Mouse (Mus musculus): ENCODE measurements around the gene Nhlrc2.
"Not testable (repeated sequence)": the region's sequence is repeated elsewhere in the genome, so short reads cannot be mapped to it uniquely, and the experiment has no call there.

Nhlrc2 gene

DNA sequence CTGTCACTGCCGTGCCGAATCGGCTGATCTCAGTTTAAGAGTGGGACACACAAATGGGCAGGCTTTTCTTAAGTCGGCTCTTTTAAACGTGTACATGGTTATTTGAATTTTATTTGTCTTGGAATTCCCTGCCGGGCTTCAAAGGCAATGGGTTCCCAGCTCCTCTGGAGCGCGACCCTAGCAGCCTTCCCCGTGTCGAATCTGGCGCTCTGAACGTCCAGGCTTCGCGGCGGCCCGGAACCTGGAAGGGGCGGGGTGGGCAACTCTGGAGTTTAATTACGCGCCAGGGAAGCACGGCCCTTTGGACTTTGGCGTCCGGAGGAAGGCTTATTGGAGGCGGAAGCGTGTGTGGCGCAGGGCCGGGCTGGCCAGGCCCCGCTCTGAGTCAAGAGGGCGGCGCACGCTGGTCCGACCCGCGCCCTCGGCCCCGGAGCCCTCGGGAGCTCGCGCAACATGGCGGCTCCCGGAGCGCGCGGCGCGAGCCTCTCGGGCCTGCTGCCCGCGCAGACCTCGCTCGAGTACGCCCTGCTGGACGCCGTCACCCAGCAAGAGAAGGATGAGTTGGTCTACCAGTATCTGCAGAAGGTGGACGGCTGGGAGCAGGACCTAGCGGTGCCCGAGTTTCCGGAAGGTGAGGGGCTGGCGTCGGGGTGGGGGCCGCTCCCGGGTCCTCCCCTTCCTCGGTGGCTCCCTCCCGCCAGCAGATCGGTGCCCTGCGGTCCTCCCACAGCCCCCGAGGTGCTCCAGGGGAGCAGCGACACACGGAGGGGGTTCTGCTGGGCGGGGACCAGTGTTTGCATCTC, at the start of gene Nhlrc2:
Gene Nhlrc2 (plus strand): TSS at position 32 of the 803 bp plus-strand sequence.
- DNase-seq (ENCODE audit: low spot score), result peak; percentile 82

GRCm38 (mm10) chr19:56503069-56503468, 45.0 kb upstream of the Nhlrc2 start:
- DNase-seq (ENCODE audit: low spot score), result not testable (repeated sequence)

DNA sequence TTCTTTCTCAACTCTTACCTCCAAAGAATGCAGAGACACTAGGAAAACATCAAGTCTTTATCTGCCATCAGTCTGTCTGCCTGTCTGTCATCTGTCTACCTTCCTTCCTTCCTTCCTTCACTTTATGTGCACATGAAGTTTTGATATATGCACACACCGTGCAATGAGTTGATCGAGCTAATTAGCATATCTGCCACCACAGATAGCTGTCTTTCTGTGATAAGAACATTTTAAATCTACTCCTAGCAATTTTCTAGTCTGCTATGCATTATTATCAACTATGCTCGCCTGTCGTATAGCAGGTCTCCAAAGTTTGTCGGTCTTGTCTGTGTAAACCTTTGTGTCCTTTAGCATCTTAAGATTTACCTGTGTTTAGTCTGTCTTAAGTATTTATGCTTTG, 44.5 kb upstream of the Nhlrc2 start:
- DNase-seq (ENCODE audit: low spot score), result not testable (repeated sequence)

- DNase-seq (ENCODE audit: low spot score), result not testable (repeated sequence)
Observed at GRCm38 (mm10) chr19:56511207-56511606, 36.9 kb upstream of the Nhlrc2 start.

DNA sequence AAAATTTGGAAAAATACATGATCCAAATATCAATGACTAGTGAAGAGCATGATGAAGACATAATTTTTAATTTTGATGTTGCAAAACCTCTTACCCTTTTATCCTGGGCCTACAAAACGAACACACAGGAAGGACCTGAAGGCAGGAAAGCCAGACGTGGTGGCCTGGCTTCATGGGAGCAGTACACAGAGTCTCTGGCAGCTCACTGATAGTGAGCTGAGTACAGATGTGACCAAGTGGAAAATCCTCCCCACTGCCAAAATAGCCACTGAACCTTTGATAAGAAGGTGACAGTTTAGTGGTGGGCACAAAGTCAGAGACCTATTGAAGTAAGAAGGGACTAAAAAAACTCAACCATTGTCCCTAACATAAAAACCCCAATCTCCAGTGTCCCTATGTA, 34.5 kb upstream of the Nhlrc2 start:
- not testable (repeated sequence) for DNase-seq (ENCODE audit: low spot score)

DNA sequence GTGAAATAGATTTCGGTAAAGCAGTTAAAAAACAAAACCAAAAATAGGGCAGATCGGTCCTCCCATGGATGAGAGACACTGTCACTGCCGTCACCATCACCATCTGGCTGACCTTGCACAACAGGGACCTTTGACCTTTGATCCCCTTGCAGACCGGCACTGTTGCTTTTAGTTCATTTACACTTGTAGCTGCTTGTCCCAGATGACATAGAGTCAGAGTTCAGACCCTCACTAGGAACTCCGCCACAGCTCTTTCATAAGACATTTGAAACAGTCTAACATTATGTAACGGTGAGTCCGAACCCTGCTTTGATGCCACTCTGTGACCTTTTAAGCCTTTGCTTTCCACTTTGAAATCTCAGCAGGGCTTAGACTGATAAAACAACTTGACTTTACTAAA, 28.7 kb upstream of the Nhlrc2 start:
- not testable (repeated sequence) for DNase-seq (ENCODE audit: low spot score)

DNA sequence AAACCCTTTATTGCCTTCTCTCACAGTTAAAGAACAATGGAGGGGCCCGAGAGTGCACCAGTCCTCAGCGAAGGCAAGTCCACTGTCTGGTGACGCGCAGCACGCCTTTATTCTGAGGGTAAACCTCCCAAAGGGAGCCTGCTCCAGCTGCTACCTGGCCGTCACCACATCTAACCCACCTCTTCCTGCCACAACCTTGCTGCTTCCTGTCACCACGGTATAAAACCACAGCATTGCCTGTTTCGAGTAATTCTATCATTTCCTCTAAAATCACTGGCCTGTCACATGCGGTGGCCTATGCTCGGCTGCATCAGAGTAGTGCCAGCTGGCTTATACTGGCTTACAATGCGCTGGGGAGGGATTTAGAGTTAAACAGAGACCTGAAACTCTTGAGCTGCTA, 17.5 kb upstream of the Nhlrc2 start:
- not testable (repeated sequence) for DNase-seq (ENCODE audit: low spot score)

DNA sequence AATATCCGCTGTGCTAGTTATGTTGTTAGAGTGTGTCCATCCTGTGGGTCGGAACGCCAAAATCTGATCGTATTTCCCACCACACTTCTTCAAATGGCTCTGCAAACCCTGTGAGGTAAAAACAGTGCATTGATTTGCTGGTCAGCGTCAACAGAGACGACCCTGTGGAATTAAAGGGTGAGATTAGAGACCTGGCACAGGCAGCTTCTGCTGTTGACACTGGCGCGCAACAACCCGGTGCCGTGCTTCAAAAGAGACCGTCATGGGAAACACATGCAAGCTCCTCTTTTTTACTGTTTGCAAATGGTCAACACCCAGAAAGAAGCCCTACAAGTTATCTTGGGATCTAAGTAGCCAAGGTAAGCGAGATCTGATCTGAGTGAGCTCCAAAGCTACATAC, 16.8 kb upstream of the Nhlrc2 start:
- no peak for DNase-seq (ENCODE audit: low spot score)

- DNase-seq (ENCODE audit: low spot score), result no peak
Observed at GRCm38 (mm10) chr19:56533291-56534071, 14.6 kb upstream of the Nhlrc2 start.

DNA sequence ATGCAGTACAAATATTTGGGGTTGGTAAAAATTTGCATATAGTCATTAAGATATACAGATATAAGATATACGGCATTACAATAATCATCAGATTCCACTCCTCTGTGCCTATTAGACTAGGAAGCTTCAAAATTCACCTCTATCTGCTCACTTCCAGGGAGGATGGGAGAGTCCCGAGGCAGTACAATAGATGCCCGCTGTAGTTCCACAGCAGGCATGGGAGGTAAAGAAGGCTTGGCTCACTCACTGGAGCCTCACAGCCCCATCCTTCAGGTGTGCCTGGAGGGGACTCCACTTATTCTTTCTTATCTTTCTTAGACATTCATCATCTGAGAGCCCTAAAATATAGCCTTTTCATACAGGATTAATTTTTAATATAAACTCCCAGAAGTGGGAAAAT, 13.7 kb upstream of the Nhlrc2 start:
- no peak for DNase-seq (ENCODE audit: low spot score)

DNA sequence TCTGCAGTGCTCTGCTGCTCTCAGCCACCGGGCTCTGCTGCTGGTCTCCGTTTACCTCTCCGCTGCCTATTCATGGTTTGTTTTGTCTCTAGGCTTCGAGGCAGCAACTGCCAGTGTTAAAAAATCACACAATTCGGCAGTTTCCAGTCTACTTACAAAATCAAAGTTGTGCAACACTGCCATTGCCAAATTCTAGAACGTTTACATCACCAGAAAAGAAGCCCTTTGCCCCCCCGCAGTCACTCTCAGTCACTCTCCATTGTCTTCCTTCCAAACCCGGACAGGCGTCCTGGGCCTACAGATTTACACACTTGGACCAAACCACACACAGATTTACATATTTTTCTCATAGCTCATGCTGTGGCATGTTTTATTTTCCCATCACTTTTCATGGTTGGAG, 13.0 kb upstream of the Nhlrc2 start:
- DNase-seq (ENCODE audit: low spot score), result no peak

GRCm38 (mm10) chr19:56535765-56536164, 12.3 kb upstream of the Nhlrc2 start:
- DNase-seq (ENCODE audit: low spot score), result no peak

DNA sequence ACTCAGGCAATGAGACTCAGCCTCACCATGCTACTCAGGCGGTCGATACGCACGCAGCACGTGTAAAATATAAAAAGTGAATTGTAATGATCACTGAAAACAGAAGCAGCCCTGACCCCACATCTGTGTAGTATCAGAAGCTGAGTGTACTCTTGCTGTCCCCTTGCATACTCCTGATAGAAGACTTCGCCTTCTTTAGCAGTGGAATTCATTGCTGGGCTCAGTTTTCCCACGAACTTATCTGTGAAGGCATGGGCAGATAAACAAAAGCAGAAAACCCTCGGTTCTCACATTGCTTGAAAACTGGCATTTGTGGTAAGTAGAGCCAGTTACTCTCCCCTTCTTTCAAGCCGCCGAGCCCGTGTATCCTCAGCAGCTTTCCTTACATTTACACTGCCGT, 4.7 kb upstream of the Nhlrc2 start:
- DNase-seq (ENCODE audit: low spot score), result no peak

- no peak for DNase-seq (ENCODE audit: low spot score)
Observed at GRCm38 (mm10) chr19:56544681-56545388, 3.2 kb upstream of the Nhlrc2 start.

GRCm38 (mm10) chr19:56546031-56546430, 2.0 kb upstream of the Nhlrc2 start:
- DNase-seq (ENCODE audit: low spot score), result no peak

DNA sequence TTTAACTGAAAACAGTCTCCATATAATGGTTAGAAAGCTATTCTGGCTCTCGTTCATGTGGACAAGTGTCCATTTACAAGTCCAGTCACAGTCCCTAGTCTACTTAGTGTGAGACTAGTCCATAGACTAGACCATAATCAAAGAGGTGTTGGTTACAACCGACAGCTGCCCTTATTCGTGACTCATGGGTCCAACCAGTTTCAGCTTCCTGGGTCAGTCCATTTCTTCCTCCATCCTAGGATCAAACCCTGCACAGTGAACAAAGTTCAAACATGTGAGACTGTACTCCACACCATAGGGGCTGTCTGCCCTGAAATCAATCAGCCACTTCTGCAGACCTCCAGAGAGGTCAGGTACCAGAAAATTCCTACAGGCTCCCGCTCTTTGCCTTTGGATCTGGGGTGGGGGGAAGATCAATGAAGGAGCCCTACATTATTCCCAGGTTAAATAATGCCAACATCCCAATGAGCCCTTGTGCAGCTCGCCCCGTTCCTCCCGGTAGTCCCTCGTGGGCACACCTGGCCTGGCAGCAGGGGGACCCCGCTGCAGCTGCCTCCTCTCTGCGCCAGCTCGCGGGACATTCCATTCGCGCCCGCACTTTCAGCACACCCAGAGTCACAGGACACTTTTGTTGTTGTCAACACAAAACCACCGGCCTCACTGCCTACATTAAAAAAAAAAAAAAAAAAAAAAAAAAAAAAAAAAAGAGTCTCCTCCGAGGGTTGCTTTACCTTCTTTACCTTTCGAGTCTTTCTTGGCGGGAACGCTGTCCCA, 418 bp upstream of the Nhlrc2 start, which contains the start of gene Dclre1a:
Gene Dclre1a (minus strand): TSS at position 767 of the 774 bp plus-strand sequence.
- peak; percentile 44 for DNase-seq (ENCODE audit: low spot score)

DNA sequence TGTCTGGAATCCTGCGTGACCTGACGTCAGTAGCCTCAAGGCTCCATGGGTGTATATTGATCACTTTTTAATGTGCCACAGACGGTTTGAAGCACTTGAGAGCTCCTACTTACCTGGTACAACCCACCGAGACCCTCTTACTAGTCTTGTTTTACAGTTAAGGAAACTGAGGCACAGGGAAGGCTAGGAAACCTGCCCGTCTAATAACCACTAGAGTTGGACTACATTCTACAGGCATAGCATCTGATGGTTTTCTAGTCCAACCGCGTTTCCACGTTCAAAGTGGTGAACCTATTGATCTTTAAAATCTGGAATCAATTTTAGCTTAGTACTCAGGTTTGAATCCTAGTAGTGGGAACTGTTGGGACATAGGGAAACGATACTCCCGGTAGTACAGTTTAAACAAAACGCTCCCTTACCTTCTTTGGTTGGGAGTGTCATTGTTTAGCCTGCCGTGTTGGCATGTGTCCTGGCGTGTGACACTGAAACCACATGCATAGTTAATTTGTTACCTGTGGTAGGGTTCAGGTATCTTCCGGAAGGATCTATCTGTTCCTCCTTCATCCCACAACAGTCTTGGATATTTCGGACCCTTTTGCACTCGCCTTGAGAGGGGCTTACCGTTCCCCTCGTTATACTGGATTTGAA, 1.1 kb downstream of the Nhlrc2 start:
- DNase-seq (ENCODE audit: low spot score), result no peak

- DNase-seq (ENCODE audit: low spot score), result no peak
Observed at GRCm38 (mm10) chr19:56553177-56553576, 5.1 kb downstream of the Nhlrc2 start.

DNA sequence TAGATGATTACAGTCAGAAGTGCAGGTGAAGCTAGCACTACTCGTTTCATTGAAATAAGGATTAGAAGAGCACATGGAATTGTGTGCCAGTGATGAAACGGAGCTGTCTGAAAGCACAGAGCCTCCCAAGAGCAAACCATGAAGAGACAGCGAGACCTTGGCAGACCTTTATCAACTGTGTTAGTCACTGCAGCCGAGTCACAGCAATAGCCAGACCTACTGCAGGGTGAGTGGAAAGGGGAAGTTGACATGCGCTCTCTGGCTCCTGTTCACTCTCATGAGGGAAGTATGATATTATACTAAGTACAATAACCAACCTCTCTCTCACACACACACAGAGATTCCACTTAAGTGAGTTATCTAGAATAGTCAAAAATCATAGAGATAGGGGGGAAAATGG, 7.9 kb downstream of the Nhlrc2 start:
- DNase-seq (ENCODE audit: low spot score), result no peak

- no peak for DNase-seq (ENCODE audit: low spot score)
Observed at GRCm38 (mm10) chr19:56562433-56563138, 14.5 kb downstream of the Nhlrc2 start.

DNA sequence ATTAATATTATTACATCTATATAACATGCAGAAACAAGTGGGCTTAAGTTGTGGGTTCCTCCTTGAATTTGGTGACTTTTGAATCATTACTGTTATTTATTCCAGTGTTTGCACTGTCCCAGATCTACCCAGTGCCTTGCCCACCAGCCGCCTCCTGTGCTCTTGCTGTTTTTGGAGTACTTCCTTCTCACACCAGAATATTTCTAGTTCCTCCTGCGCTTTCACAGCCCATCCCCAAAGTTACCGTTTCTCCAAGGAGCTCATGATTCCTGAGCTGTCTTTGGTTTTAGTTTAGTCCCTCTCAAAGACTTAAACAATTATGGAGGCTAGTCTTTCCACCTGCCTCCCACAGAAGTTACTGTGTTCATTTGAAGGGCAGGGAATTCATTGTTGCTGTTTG, 15.4 kb downstream of the Nhlrc2 start:
- no peak for DNase-seq (ENCODE audit: low spot score)

All from spleen, adult 12 weeks (tissue).